Mouse (Mus musculus) MEL (cell line): ENCODE results near the gene Zfp111. TPM values are rescaled to one million over a fixed set of nuclear protein-coding genes. Genes with fewer than 3 reads are reported as not detected.
A peak's percentile ranks its signal among the peaks of the same experiment; 100 is the strongest.

Source experiments
- DNase-seq: peaks from one replicate; pipeline ENCODE4 v3.0.0; 2011; ENCODE audit warnings: low read depth, low spot score
- H3K27ac ChIP-seq: 2 replicates; pipeline ENCODE4 v1.5.1; 2012; ENCODE audit warnings: low read depth, mild to moderate bottlenecking, control low read depth, low read length, moderate library complexity; ENCODE audit not compliant: control insufficient read depth
- H3K27me3 ChIP-seq, 2 experiments: fragments of 150-350 bp in 1 of 2; sonication (generic) in 1 of 2; 2 replicates each; pipeline ENCODE4 v1.6.1; 2012; ENCODE audit warnings: low read length in 2 of 2, mild to moderate bottlenecking in 2 of 2, improper control_type of control experiment in 1 of 2, moderate library complexity in 1 of 2; ENCODE audit not compliant: insufficient read depth in 2 of 2, control insufficient read depth in 1 of 2
- H3K36me3 ChIP-seq, 2 experiments: 2 replicates each; pipeline ENCODE4 v1.6.1; 2012 to 2014; ENCODE audit warnings: low read length in 2 of 2, improper control_type of control experiment in 1 of 2, inconsistent platforms in 1 of 2, mild to moderate bottlenecking in 1 of 2; ENCODE audit not compliant: insufficient read depth in 2 of 2, control insufficient read depth in 1 of 2
- H3K4me1 ChIP-seq, 2 experiments: fragments of 150-350 bp in 1 of 2; sonication (generic) in 1 of 2; 2 replicates each; pipeline ENCODE4 v1.6.1; 2012; ENCODE audit warnings: low read length in 2 of 2, improper control_type of control experiment in 1 of 2, mild to moderate bottlenecking in 1 of 2; ENCODE audit not compliant: insufficient read depth in 2 of 2, control insufficient read depth in 1 of 2
- H3K4me3 ChIP-seq, 2 experiments: fragments of 150-350 bp in 1 of 2; sonication (generic) in 1 of 2; 2 replicates each; pipeline ENCODE4 v1.5.1; 2012; ENCODE audit warnings: low read depth in 2 of 2, low read length in 2 of 2, mild to moderate bottlenecking in 2 of 2, moderate library complexity in 2 of 2, control low read depth in 1 of 2, improper control_type of control experiment in 1 of 2; ENCODE audit not compliant: control insufficient read depth in 1 of 2, insufficient read depth in 1 of 2
- H3K79me2 ChIP-seq: 2 replicates; pipeline ENCODE4 v1.6.1; 2012; ENCODE audit warnings: mild to moderate bottlenecking, low read length, moderate library complexity; ENCODE audit not compliant: control insufficient read depth, poor library complexity, insufficient read depth
- H3K9ac ChIP-seq: 2 replicates; pipeline ENCODE4 v1.6.1; 2012; ENCODE audit warnings: low read depth, mild to moderate bottlenecking, control low read depth, low read length, moderate library complexity; ENCODE audit not compliant: control insufficient read depth, poor library complexity, severe bottlenecking
- H3K9me3 ChIP-seq: fragments of 150-350 bp; sonication (generic); replicated peaks from 2 replicates; pipeline ENCODE4 v1.6.1; 2012; ENCODE audit warnings: mild to moderate bottlenecking, low read length, improper control_type of control experiment, moderate library complexity; ENCODE audit not compliant: insufficient read depth
- CHD2 ChIP-seq: IDR thresholded peaks from 2 replicates; pipeline ENCODE4 v1.6.1; 2011; ENCODE audit warnings: low read length, improper control_type of control experiment
- CTCF ChIP-seq, 3 experiments: IDR thresholded peaks in 2 of 3; conservative IDR thresholded peaks in 1 of 3; 2 replicates each; pipeline ENCODE4 v1.5.1; 2011 to 2012; ENCODE audit warnings: low read length in 3 of 3, low read depth in 2 of 3, mild to moderate bottlenecking in 2 of 3, improper control_type of control experiment in 1 of 3, inconsistent platforms in 1 of 3, mixed read lengths in 1 of 3, moderate library complexity in 1 of 3; ENCODE audit not compliant: control insufficient read depth in 1 of 3, insufficient read depth in 1 of 3, poor library complexity in 1 of 3, severe bottlenecking in 1 of 3
- ELF1 ChIP-seq: IDR thresholded peaks from 2 replicates; pipeline ENCODE4 v1.6.1; 2014; ENCODE audit warnings: low read depth, mild to moderate bottlenecking, inconsistent platforms, low read length, improper control_type of control experiment, moderate library complexity
- GABPA ChIP-seq: IDR thresholded peaks from 2 replicates; pipeline ENCODE4 v1.6.1; 2012; ENCODE audit warnings: low read depth, mild to moderate bottlenecking, inconsistent platforms, low read length, improper control_type of control experiment, moderate library complexity
- HCFC1 ChIP-seq: IDR thresholded peaks from 2 replicates; pipeline ENCODE4 v1.6.1; 2012; ENCODE audit warnings: low read depth, mild to moderate bottlenecking, inconsistent platforms, low read length, improper control_type of control experiment, moderate library complexity
- JUND ChIP-seq: IDR thresholded peaks from 2 replicates; pipeline ENCODE4 v1.6.1; 2011; ENCODE audit warnings: low read depth, mild to moderate bottlenecking, improper control_type of control experiment, low read length
- KAT2A ChIP-seq: conservative IDR thresholded peaks from 2 replicates; pipeline ENCODE4 v1.6.1; 2012; ENCODE audit warnings: low read depth, low read length, improper control_type of control experiment, inconsistent platforms
- MAFK ChIP-seq: IDR thresholded peaks from 2 replicates; pipeline ENCODE4 v1.6.1; 2011; ENCODE audit warnings: low read depth, mild to moderate bottlenecking, low read length, improper control_type of control experiment, borderline replicate concordance
- MAX ChIP-seq: IDR thresholded peaks from 2 replicates; pipeline ENCODE4 v1.6.1; 2011; ENCODE audit warnings: low read length, improper control_type of control experiment
- MAZ ChIP-seq: IDR thresholded peaks from 2 replicates; pipeline ENCODE4 v1.6.1; 2012; ENCODE audit warnings: low read depth, mild to moderate bottlenecking, inconsistent platforms, low read length, improper control_type of control experiment
- MYB ChIP-seq: IDR thresholded peaks from 2 replicates; pipeline ENCODE4 v1.6.1; 2011; ENCODE audit warnings: mild to moderate bottlenecking, low read depth, low read length, improper control_type of control experiment
- POLR2AphosphoS5 ChIP-seq: IDR thresholded peaks from 2 replicates; pipeline ENCODE4 v1.6.1; 2012; ENCODE audit warnings: low read depth, borderline replicate concordance, mild to moderate bottlenecking, inconsistent platforms, low read length, moderate library complexity, mixed read lengths
- RAD21 ChIP-seq: IDR thresholded peaks from 2 replicates; pipeline ENCODE4 v1.6.1; 2011; ENCODE audit warnings: mild to moderate bottlenecking, low read depth, low read length, improper control_type of control experiment
- RCOR1 ChIP-seq: IDR thresholded peaks from 2 replicates; pipeline ENCODE4 v1.6.1; 2012; ENCODE audit warnings: low read depth, mild to moderate bottlenecking, inconsistent platforms, low read length, improper control_type of control experiment
- SMC3 ChIP-seq: IDR thresholded peaks from 2 replicates; pipeline ENCODE4 v1.6.1; 2011; ENCODE audit warnings: low read depth, low read length, improper control_type of control experiment
- TBP ChIP-seq: IDR thresholded peaks from 2 replicates; pipeline ENCODE4 v1.8.0; 2011; ENCODE audit warnings: low read depth, low read length, improper control_type of control experiment
- TCF12 ChIP-seq: IDR thresholded peaks from 2 replicates; pipeline ENCODE4 v1.6.1; 2014; ENCODE audit warnings: low read depth, mild to moderate bottlenecking, inconsistent platforms, low read length, improper control_type of control experiment, moderate library complexity
- USF1 ChIP-seq: IDR thresholded peaks from 2 replicates; pipeline ENCODE4 v1.6.1; 2014; ENCODE audit warnings: low read depth, mild to moderate bottlenecking, inconsistent platforms, low read length, improper control_type of control experiment, moderate library complexity
- ZC3H11A ChIP-seq: IDR thresholded peaks from 2 replicates; pipeline ENCODE4 v1.6.1; 2012; ENCODE audit warnings: low read depth, mild to moderate bottlenecking, inconsistent platforms, low read length, improper control_type of control experiment
- ZMIZ1 ChIP-seq: IDR thresholded peaks from 2 replicates; pipeline ENCODE4 v1.6.1; 2012; ENCODE audit warnings: low read depth, mild to moderate bottlenecking, inconsistent platforms, low read length, improper control_type of control experiment, moderate library complexity
- polyA plus RNA-seq, 2 experiments: library from polyadenylated mRNA; stranded (reverse) in 1 of 2; unstranded in 1 of 2; fragments of >175 nt in 1 of 2; fragments of >200 nt in 1 of 2; gene quantifications; 2 replicates each; pipeline versions ENCODE4 v1.2.1 to v1.2.4; 2012; ENCODE audit warnings: low replicate concordance in 2 of 2, low read depth in 1 of 2; ENCODE audit not compliant: insufficient read length in 2 of 2, insufficient read depth in 1 of 2, missing spikeins in 1 of 2
- total RNA-seq: library from RNA; depleted of rRNA; stranded (reverse); fragments of 300-350 nt; gene quantifications from 2 replicates; pipeline ENCODE4 v1.2.3, GENCODE M21; 2012; rRNA removed

Gene Zfp111
- total and polyA plus RNA-seq, 3 experiments = not detected

- no peak overlapping the region for H3K27ac ChIP-seq
- H3K4me1 ChIP-seq = no peaks in the 10 kb centered on the region
- H3K4me3 ChIP-seq = no peak overlapping the region
- DNase-seq = no peak
- no peaks in the 10 kb centered on the region for H3K27me3 ChIP-seq
- H3K36me3 ChIP-seq = no peaks in the 10 kb centered on the region
- TF ChIP-seq TBP (no peak), ZC3H11A (no peak), CHD2 (no peak), RCOR1 (no peak), GABPA (no peak)
- H3K9me3 ChIP-seq = no peaks in the 10 kb centered on the region
- no peak overlapping the region for H3K9ac ChIP-seq
- H3K79me2 ChIP-seq = no peaks in the 10 kb centered on the region
Observed at GRCm38 (mm10) chr7:24172191-24172590, 39.1 kb downstream of the Zfp111 start.

GRCm38 (mm10) chr7:24153272-24153671 is 58.0 kb downstream of the Zfp111 start:
- TF ChIP-seq RAD21 (peak; percentile 26), CTCF (IDR thresholded peaks at IDR 0.05 in 2 of 3, conservative IDR thresholded peaks at IDR 0.05 in 1 of 3; ENCODE audit: control insufficient read depth in 1 of 3, insufficient read depth in 1 of 3, low read depth in 2 of 3, low read length in 3 of 3, poor library complexity in 1 of 3, severe bottlenecking in 1 of 3) (peak in 2 of 3 experiments; percentile 7 to 28; a peak in 3 of 6 replicates), SMC3 (0 out of 2 replicates have a peak, but pooled peaks have one; percentile 15), USF1 (no peak), MAFK (no peak), HCFC1 (no peak), KAT2A (no peak), POLR2AphosphoS5 (no peak), MAZ (no peak), ZMIZ1 (no peak), ELF1 (no peak), MAX (no peak), TCF12 (no peak), MYB (no peak), JUND (no peak)
- Histone ChIP-seq H3K36me3 (no peaks in the 10 kb centered on the region), H3K79me2 (no peaks in the 10 kb centered on the region), H3K4me1 (no peaks in the 10 kb centered on the region), H3K9me3 (no peaks in the 10 kb centered on the region), H3K4me3 (no peak overlapping the region), H3K9ac (no peak overlapping the region), H3K27ac (no peak overlapping the region), H3K27me3 (no peaks in the 10 kb centered on the region)
- peak; percentile 11 for DNase-seq

Other genes starting within 250 kb of the Zfp111 start
- gene Vmn1r181, start 236.8 kb downstream of the Zfp111 start, total RNA-seq = not detected in 2 replicates
- not detected for gene Vmn1r181, start 236.8 kb downstream of the Zfp111 start, polyA plus RNA-seq
- gene V1rd19, start 209.8 kb downstream of the Zfp111 start, total RNA-seq = not detected in 2 replicates
- not detected for gene V1rd19, start 209.8 kb downstream of the Zfp111 start, polyA plus RNA-seq
- not detected in 2 replicates for gene Vmn1r183, start 158.2 kb downstream of the Zfp111 start, total RNA-seq
- under 1 TPM in 1 of 2 experiments, not detected in 1; 0.03 TPM for gene Vmn1r183, start 158.2 kb downstream of the Zfp111 start, polyA plus RNA-seq
- gene Zfp180, start 129.5 kb downstream of the Zfp111 start, total RNA-seq = 20.7 and 21.9 TPM in 2 replicates
- gene Zfp180, start 129.5 kb downstream of the Zfp111 start, polyA plus RNA-seq = 10 to 100 TPM in 1 of 2 experiments, not detected in 1; 21.6 TPM
- 0.50 and 0.59 TPM in 2 replicates for gene Zfp112, start 99.1 kb downstream of the Zfp111 start, total RNA-seq
- gene Zfp112, start 99.1 kb downstream of the Zfp111 start, polyA plus RNA-seq = under 1 TPM in 1 of 2 experiments, not detected in 1; 0.84 TPM
- gene Zfp235, start 77.3 kb downstream of the Zfp111 start, total RNA-seq = 4.2 and 6.2 TPM in 2 replicates
- gene Zfp235, start 77.3 kb downstream of the Zfp111 start, polyA plus RNA-seq = 1 to 10 TPM in 1 of 2 experiments, not detected in 1; 4.5 TPM
- gene Zfp114, start 36.4 kb downstream of the Zfp111 start, total RNA-seq = not detected in 2 replicates
- gene Zfp114, start 36.4 kb downstream of the Zfp111 start, polyA plus RNA-seq = not detected
- gene Zfp109, start 26.1 kb upstream of the Zfp111 start, total RNA-seq = not detected in 2 replicates
- gene Zfp109, start 26.1 kb upstream of the Zfp111 start, polyA plus RNA-seq = not detected
- gene Zfp108, start 43.4 kb upstream of the Zfp111 start, total RNA-seq = not detected in 2 replicates
- gene Zfp108, start 43.4 kb upstream of the Zfp111 start, polyA plus RNA-seq = not detected
- not detected in 2 replicates for gene Zfp93, start 59.0 kb upstream of the Zfp111 start, total RNA-seq
- gene Zfp93, start 59.0 kb upstream of the Zfp111 start, polyA plus RNA-seq = not detected
- gene Zfp61, start 89.8 kb upstream of the Zfp111 start, total RNA-seq = 9.2 and 9.9 TPM in 2 replicates
- gene Zfp61, start 89.8 kb upstream of the Zfp111 start, polyA plus RNA-seq = 10 to 100 TPM in 1 of 2 experiments, not detected in 1; 15.3 TPM
- gene Zfp94, start 105.2 kb upstream of the Zfp111 start, total RNA-seq = 5.9 and 6.9 TPM in 2 replicates
- 1 to 10 TPM in 1 of 2 experiments, not detected in 1; 5.9 TPM for gene Zfp94, start 105.2 kb upstream of the Zfp111 start, polyA plus RNA-seq
- gene Tescl, start 122.5 kb upstream of the Zfp111 start, total RNA-seq = not detected in 2 replicates
- not detected for gene Tescl, start 122.5 kb upstream of the Zfp111 start, polyA plus RNA-seq
- not detected in 2 replicates for gene Lypd5, start 137.8 kb upstream of the Zfp111 start, total RNA-seq
- not detected for gene Lypd5, start 137.8 kb upstream of the Zfp111 start, polyA plus RNA-seq
- gene Kcnn4, start 158.8 kb upstream of the Zfp111 start, total RNA-seq = 175 and 256 TPM in 2 replicates
- gene Kcnn4, start 158.8 kb upstream of the Zfp111 start, polyA plus RNA-seq = 100 to 1,000 TPM in 1 of 2 experiments, not detected in 1; 188 TPM
- 47.5 and 54.6 TPM in 2 replicates for gene Smg9, start 188.2 kb upstream of the Zfp111 start, total RNA-seq
- 10 to 100 TPM in 1 of 2 experiments, not detected in 1; 95.3 TPM for gene Smg9, start 188.2 kb upstream of the Zfp111 start, polyA plus RNA-seq
- not detected in 2 replicates for gene Irgc1, start 240.9 kb upstream of the Zfp111 start, total RNA-seq
- not detected for gene Irgc1, start 240.9 kb upstream of the Zfp111 start, polyA plus RNA-seq